Mouse (Mus musculus) MEL (cell line): ENCODE data around the gene Uba3.

Experiments used
- CTCF ChIP-seq, 3 experiments: IDR thresholded peaks in 2 of 3; conservative IDR thresholded peaks in 1 of 3; 2 replicates each; pipeline ENCODE4 v1.5.1; 2011 to 2012; ENCODE audit warnings: low read length in 3 of 3, low read depth in 2 of 3, mild to moderate bottlenecking in 2 of 3, improper control_type of control experiment in 1 of 3, inconsistent platforms in 1 of 3, mixed read lengths in 1 of 3, moderate library complexity in 1 of 3; ENCODE audit not compliant: control insufficient read depth in 1 of 3, insufficient read depth in 1 of 3, poor library complexity in 1 of 3, severe bottlenecking in 1 of 3
- E2F4 ChIP-seq: IDR thresholded peaks from 2 replicates; pipeline ENCODE4 v1.6.1; 2011; ENCODE audit warnings: low read depth, low read length, improper control_type of control experiment, borderline replicate concordance
- EP300 ChIP-seq, 2 experiments: IDR thresholded peaks; 2 replicates each; pipeline ENCODE4 v1.6.1; 2011; ENCODE audit warnings: improper control_type of control experiment in 2 of 2, low read length in 2 of 2, low read depth in 1 of 2, mild to moderate bottlenecking in 1 of 2
- ETS1 ChIP-seq: IDR thresholded peaks from 2 replicates; pipeline ENCODE4 v1.6.1; 2012; ENCODE audit warnings: low read depth, mild to moderate bottlenecking, inconsistent platforms, low read length, improper control_type of control experiment, moderate library complexity
- GABPA ChIP-seq: IDR thresholded peaks from 2 replicates; pipeline ENCODE4 v1.6.1; 2012; ENCODE audit warnings: low read depth, mild to moderate bottlenecking, inconsistent platforms, low read length, improper control_type of control experiment, moderate library complexity
- MXI1 ChIP-seq: IDR thresholded peaks from 2 replicates; pipeline ENCODE4 v1.6.1; 2011; ENCODE audit warnings: mild to moderate bottlenecking, low read depth, low read length, improper control_type of control experiment
- MYC ChIP-seq: IDR thresholded peaks from 2 replicates; pipeline ENCODE4 v1.6.1; 2011; ENCODE audit warnings: low read depth, mild to moderate bottlenecking, low read length, improper control_type of control experiment, moderate library complexity
- NELFE ChIP-seq: IDR thresholded peaks from 2 replicates; pipeline ENCODE4 v1.6.1; 2011; ENCODE audit warnings: low read depth, low read length, improper control_type of control experiment
- POLR2A ChIP-seq, 2 experiments: IDR thresholded peaks; 2 replicates each; pipeline ENCODE4 v1.6.1; 2011 to 2012; ENCODE audit warnings: low read length in 2 of 2, mild to moderate bottlenecking in 2 of 2, control low read depth in 1 of 2, improper control_type of control experiment in 1 of 2, low read depth in 1 of 2, moderate library complexity in 1 of 2; ENCODE audit not compliant: control insufficient read depth in 1 of 2, insufficient read depth in 1 of 2, poor library complexity in 1 of 2
- POLR2AphosphoS2 ChIP-seq: IDR thresholded peaks from 2 replicates; pipeline ENCODE4 v1.6.1; 2011; ENCODE audit warnings: low read length, improper control_type of control experiment
- SIN3A ChIP-seq: IDR thresholded peaks from 2 replicates; pipeline ENCODE4 v1.6.1; 2012; ENCODE audit warnings: low read length, improper control_type of control experiment, inconsistent platforms
- SMC3 ChIP-seq: IDR thresholded peaks from 2 replicates; pipeline ENCODE4 v1.6.1; 2011; ENCODE audit warnings: low read depth, low read length, improper control_type of control experiment
- TCF12 ChIP-seq: IDR thresholded peaks from 2 replicates; pipeline ENCODE4 v1.6.1; 2014; ENCODE audit warnings: low read depth, mild to moderate bottlenecking, inconsistent platforms, low read length, improper control_type of control experiment, moderate library complexity
- USF2 ChIP-seq, 2 experiments: IDR thresholded peaks; 2 replicates each; pipeline ENCODE4 v1.6.1; 2011 to 2012; ENCODE audit warnings: improper control_type of control experiment in 2 of 2, low read length in 2 of 2, borderline replicate concordance in 1 of 2, inconsistent platforms in 1 of 2, low read depth in 1 of 2, mild to moderate bottlenecking in 1 of 2; ENCODE audit not compliant: insufficient read depth in 1 of 2

GRCm38 (mm10) chr6:97236088-97236487 lies 30.6 kb upstream of the Uba3 start:
- TF ChIP-seq EP300 (IDR thresholded peaks at IDR 0.05; ENCODE audit: low read depth in 1 of 2, low read length in 2 of 2): no peak
- TF ChIP-seq NELFE: no peak
- no peak for TF ChIP-seq SIN3A
- TF ChIP-seq SMC3: no peak
- TF ChIP-seq CTCF (IDR thresholded peaks at IDR 0.05 in 2 of 3, conservative IDR thresholded peaks at IDR 0.05 in 1 of 3; ENCODE audit: control insufficient read depth in 1 of 3, insufficient read depth in 1 of 3, low read depth in 2 of 3, low read length in 3 of 3, poor library complexity in 1 of 3, severe bottlenecking in 1 of 3): no peak
- TF ChIP-seq TCF12: no peak
- no peak for TF ChIP-seq MXI1
- no peak for TF ChIP-seq POLR2AphosphoS2
- TF ChIP-seq POLR2A (IDR thresholded peaks at IDR 0.05; ENCODE audit: control insufficient read depth in 1 of 2, insufficient read depth in 1 of 2, low read depth in 1 of 2, low read length in 2 of 2, poor library complexity in 1 of 2): no peak
- no peak for TF ChIP-seq GABPA
- no peak for TF ChIP-seq E2F4
- TF ChIP-seq USF2 (IDR thresholded peaks at IDR 0.05; ENCODE audit: borderline replicate concordance in 1 of 2, insufficient read depth in 1 of 2, low read depth in 1 of 2, low read length in 2 of 2): no peak
- no peak for TF ChIP-seq MYC
- TF ChIP-seq ETS1: no peak
